Mouse (Mus musculus) olfactory bulb, adult 2 months (tissue): ENCODE results near the gene Diaph3. TPM values are rescaled to one million over a fixed set of nuclear protein-coding genes. Genes with fewer than 3 reads are reported as not detected.
"Not testable (repeated sequence)": the region's sequence is repeated elsewhere in the genome, so short reads cannot be mapped to it uniquely, and the experiment has no call there.

Experiments used
- H3K27ac ChIP-seq: fragments of 200-500 bp; 2 replicates; pipeline ENCODE4 v1.5.1; 2012; ENCODE audit warnings: low read depth, low read length; ENCODE audit not compliant: insufficient read depth
- H3K4me1 ChIP-seq: fragments of 200-500 bp; 2 replicates; pipeline ENCODE4 v1.6.1; 2012; ENCODE audit warnings: low read length; ENCODE audit not compliant: control insufficient read depth, insufficient read depth
- H3K4me3 ChIP-seq: fragments of 200-500 bp; 2 replicates; pipeline ENCODE4 v1.5.1; 2012; ENCODE audit warnings: mild to moderate bottlenecking, low read depth, low read length, moderate library complexity; ENCODE audit not compliant: insufficient read depth
- CTCF ChIP-seq: fragments of 200-500 bp; IDR thresholded peaks from 2 replicates; pipeline ENCODE4 v1.5.1; 2012; ENCODE audit warnings: low read depth, mild to moderate bottlenecking, low read length, moderate library complexity; ENCODE audit not compliant: insufficient read depth
- POLR2A ChIP-seq: fragments of 200-500 bp; IDR thresholded peaks from 2 replicates; pipeline ENCODE4 v1.6.1; 2012; ENCODE audit warnings: mild to moderate bottlenecking, low read depth, low read length, moderate library complexity; ENCODE audit not compliant: insufficient read depth
- WGBS: fragments of 180-500 bp; shearing (Covaris S2); methylation state at CpG from one replicate; pipeline ENCODE4 v1.1.7; 2018; 5-methylcytosine and 5-hydroxymethylcytosine counted together
- polyA plus RNA-seq: library from polyadenylated mRNA; stranded (reverse); fragments of >200 nt; gene quantifications from 2 replicates; pipeline ENCODE4 v1.2.4, GENCODE M21; 2012; ENCODE audit warnings: low replicate concordance; ENCODE audit not compliant: missing spikeins, insufficient read depth, insufficient read length

Gene Diaph3
- polyA plus RNA-seq, 1 experiment: not detected

DNA sequence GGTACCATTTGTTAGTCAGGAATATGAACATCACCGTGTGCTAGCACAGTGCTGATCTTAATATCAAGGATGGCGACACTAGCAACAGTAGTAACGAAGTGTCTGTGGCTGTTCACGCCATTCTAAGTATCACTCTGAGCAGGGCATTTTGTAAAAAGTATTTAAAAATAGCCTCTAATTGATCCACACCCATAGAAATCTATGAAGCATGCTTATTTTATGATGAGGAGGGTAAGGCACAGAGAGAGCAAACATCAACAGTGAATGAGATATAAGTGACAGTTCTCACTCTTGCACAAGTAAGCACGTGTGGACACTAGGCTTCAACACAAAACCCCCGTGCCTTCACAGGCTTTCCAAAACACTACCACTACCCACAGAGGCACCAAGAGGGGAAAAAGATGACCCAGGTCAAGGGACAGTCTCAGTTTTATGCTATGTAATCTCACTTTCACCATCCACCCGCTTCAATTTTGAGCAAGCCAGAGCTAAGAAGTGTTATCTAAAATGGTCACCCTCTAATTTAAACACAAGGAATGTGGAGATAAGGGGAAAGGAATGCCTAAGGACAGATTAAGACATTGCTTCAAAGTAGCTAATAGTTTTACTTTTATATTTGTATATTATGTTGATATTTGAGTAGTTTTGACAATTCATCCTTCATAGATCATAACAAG is 399.0 kb downstream of the Diaph3 start:
- Histone ChIP-seq H3K4me3 (no peak overlapping the region), H3K27ac (no peak overlapping the region), H3K4me1 (no peaks in the 10 kb centered on the region)
- WGBS: 94% methylated on average over 7 of the region's 7 CpGs
- TF ChIP-seq CTCF (no peak), POLR2A (no peak)

DNA sequence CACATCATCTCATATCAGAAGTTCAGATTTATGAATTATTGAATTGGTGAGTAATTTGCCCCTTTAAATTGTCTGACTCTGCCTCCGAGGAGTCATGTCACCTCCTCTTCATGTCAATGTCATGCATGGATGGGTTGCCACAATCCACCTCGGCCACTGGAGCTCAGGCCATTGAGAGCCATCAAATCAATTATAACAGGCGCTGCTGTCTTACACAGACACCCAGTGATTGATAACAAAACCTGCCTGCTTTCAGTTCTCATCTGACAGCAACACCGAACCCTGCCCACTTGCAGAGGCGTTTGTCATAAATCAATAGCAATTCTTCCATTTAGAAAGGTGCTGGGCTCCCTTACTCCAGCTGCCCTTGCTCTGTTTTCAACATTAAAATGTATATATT is 402.1 kb downstream of the Diaph3 start:
- TF ChIP-seq CTCF (no peak), POLR2A (no peak)
- Histone ChIP-seq H3K27ac (no peak overlapping the region), H3K4me3 (no peak overlapping the region), H3K4me1 (no peaks in the 10 kb centered on the region)
- WGBS: 84% methylated on average over 5 of the region's 5 CpGs

DNA sequence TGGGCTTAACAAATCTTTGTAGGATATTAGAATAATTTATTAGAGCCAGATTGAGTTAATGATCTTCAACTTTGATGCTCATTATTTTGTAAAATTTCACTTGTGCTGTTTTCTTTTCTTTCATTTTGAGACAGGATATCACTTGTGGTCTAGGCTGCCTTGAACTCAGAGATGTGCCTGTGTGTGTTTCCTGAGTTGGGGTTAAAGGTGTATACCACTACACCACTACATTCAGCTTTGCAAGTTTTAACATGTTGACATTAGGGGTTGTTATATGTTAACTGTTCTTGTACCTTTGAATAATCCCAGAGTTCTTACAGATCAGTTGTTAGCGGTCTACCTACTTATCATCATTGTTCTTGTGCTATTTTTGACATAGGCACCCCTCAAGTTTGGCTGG is 404.4 kb downstream of the Diaph3 start:
- TF ChIP-seq CTCF (no peak), POLR2A (no peak)
- Histone ChIP-seq H3K27ac (no peak overlapping the region), H3K4me3 (no peak overlapping the region), H3K4me1 (no peaks in the 10 kb centered on the region)
- WGBS: 100% methylated on average over 1 of the region's 1 CpGs

DNA sequence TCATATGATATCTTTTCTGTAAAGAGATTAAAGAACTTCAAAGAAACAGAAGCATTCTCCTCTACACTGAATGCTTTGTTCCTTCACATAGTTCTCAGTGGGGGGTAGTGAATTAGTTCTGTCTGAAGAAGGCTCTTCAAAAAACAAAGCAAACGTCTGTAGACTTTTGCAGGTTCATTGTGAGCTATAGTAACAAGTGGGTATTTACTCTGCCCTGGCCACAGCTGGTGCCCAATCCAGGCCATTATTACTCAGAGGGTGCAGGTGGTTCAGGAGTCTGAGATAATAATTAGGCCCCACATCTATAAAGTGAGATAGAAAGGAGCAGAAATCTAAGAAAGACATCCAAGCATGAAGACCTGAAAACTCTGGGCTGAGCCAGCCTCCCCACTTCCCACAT is 409.7 kb downstream of the Diaph3 start:
- Histone ChIP-seq H3K4me1 (no peaks in the 10 kb centered on the region), H3K27ac (no peak overlapping the region), H3K4me3 (no peak overlapping the region)
- 38% methylated on average over 1 of the region's 1 CpGs for WGBS
- no peak for TF ChIP-seq CTCF
- no peak for TF ChIP-seq POLR2A

DNA sequence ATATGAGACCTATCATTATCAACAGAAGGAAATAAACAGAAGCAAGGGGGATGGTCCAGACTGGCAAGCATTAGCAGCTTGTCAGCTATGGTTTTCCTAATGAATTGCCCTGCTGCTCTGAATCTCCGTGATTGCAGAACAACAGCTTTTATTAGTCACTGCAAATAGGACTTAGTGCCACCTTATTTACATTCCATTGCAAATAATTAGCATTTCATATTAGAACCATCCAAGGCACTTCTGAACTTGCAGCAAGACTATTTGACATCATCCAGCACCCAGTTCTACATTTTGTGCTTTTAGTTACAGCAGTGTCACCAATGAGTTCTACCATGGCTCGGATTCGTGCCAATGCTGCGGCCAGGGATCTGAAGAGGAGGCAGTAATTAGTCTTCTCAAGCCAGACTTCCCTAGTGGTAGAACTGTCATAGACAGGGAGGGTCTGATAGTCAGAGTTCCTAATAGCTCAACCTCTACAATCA is 411.4 kb downstream of the Diaph3 start:
- Histone ChIP-seq H3K27ac (no peak overlapping the region), H3K4me1 (no peaks in the 10 kb centered on the region), H3K4me3 (no peak overlapping the region)
- no peak for TF ChIP-seq CTCF
- no peak for TF ChIP-seq POLR2A
- WGBS: 25% methylated on average over 4 of the region's 4 CpGs

DNA sequence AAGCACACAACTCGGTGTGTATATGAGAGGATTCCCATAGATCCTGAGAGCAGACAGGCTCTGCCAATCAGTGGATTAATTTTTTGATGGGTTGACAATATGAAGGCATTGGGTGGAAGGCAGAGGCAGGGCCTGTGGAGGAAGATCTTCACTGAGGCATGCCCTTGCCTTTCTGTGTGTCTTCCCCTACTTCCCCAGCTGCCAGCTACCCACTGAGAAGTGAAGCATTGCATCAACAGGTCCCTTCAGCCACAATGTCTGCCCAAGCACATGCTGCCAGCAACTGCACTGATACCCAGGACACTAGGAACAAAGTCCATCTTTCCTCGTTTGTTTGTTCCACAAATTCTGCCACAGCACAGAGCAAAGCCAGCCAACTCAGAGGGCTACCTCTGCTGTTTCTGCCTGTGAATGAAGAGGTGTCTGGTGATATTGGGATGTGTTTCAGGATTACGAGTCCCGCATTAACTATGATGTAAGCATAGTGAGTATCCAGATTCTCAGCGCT is 413.4 kb downstream of the Diaph3 start:
- 93% methylated on average over 5 of the region's 5 CpGs for whole genome bisulfite sequencing

DNA sequence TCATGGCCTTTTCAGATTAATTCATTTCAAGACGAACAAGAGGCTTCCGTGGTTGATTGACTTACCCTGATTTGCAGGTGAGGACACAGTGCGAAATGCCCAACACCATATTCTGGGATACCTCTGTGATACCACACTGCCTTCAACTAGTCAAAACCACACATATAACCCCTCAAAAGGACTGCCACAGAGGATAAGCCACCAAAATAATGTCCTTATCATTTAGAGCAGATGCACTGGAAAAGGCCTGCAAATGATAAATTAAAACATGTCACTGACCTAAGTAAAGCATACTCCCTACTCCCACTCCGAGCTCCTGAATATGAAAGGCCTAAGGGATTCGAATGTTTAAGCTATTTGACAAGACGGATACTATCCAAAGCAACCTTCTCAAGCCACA is 419.3 kb downstream of the Diaph3 start:
- H3K4me3 ChIP-seq: no peak overlapping the region
- 96% methylated on average over 6 of the region's 6 CpGs for WGBS
- TF ChIP-seq CTCF (no peak), POLR2A (no peak)
- H3K27ac ChIP-seq: no peak overlapping the region
- H3K4me1 ChIP-seq: no peaks in the 10 kb centered on the region

More for the DNA sequence above, 413.4 kb downstream of the Diaph3 start:
- Histone ChIP-seq H3K27ac (no peak overlapping the region), H3K4me1 (no peaks in the 10 kb centered on the region), H3K4me3 (no peak overlapping the region)
- TF ChIP-seq CTCF (no peak), POLR2A (no peak)

DNA sequence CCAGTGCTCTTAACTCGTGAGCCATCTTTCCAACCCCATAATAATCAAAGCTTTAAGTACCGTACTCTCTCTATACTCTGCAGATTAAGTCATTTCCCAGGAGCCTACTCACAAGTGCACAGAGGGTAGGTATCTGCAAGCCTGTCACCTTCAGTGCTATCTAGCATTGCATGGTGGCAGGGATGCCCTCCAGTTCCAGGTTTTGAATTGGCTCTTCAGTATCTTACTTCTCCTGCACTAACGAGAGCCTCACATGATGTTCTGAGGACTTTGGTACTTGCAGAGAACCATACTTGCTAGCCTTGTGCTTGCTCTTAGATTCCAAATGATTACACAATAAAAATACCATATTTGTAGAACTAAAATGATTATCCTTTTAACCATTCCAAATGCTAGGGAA is 420.0 kb downstream of the Diaph3 start:
- 93% methylated on average over 3 of the region's 3 CpGs for WGBS
- TF ChIP-seq CTCF: no peak
- TF ChIP-seq POLR2A: no peak
- Histone ChIP-seq H3K27ac (no peak overlapping the region), H3K4me1 (no peaks in the 10 kb centered on the region), H3K4me3 (no peak overlapping the region)

DNA sequence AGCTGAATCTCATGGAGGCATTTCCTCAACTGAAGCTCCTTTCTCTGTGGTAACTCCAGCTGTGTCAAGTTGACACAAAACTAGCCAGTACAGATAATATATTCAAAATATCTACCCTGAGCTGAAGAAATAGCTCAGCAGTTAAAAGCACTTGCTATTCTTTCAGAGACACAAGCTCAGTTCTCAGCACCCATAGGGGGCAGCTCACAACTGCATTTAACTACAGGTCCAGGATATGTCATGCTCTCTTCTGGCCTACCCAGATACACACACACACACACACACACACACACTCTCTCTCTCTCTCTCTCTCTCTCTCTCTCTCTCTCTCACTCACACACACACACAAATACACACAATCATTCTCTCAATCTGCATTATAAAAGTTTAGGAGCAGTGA is 420.6 kb downstream of the Diaph3 start:
- not testable (repeated sequence) for H3K27ac ChIP-seq, H3K4me3 ChIP-seq, H3K4me1 ChIP-seq

DNA sequence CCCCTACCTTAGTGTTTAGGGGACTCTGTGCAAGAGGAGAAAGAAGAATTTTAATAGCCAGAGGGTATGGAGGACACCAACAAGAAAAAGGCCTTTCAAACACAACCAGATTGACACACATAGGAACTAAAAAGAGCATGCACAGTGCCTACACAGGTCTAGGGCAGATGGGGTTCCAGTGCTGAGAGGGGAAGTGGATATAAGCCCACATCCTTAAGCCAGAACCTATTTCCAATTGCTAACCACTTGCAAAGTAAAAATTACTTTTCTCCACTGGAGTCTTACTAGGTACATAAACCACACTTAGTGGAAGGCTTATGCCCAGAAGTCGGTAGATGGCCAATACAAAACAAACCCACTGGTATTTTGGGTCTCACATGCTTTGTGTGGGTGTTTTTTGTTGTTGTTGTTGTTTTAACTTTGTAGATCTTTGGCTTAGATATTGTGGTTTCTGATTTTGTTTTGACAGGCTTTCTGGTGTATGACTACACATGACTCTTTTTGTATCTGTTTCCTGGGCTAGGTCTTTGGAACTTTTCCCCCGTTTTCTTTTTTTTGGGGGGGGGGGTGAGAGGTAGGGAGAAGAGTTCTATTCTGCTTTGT is 426.8 kb downstream of the Diaph3 start:
- Histone ChIP-seq H3K27ac (no peak overlapping the region), H3K4me3 (no peak overlapping the region), H3K4me1 (no peaks in the 10 kb centered on the region)
- WGBS: 74% methylated on average over 2 of the region's 2 CpGs
- TF ChIP-seq POLR2A (no peak), CTCF (no peak)
